Mouse (Mus musculus) Muller cell, postnatal 12 days (primary cell): Measurements from ENCODE around the gene Ccdc155.
"Not testable (repeated sequence)": the region's sequence is repeated elsewhere in the genome, so short reads cannot be mapped to it uniquely, and the experiment has no call there.

Source experiments
- DNase-seq: peaks from one replicate; pipeline ENCODE4 v3.0.0-alpha.2; 2015; ENCODE audit errors: inconsistent ontology term

Gene Ccdc155

DNA sequence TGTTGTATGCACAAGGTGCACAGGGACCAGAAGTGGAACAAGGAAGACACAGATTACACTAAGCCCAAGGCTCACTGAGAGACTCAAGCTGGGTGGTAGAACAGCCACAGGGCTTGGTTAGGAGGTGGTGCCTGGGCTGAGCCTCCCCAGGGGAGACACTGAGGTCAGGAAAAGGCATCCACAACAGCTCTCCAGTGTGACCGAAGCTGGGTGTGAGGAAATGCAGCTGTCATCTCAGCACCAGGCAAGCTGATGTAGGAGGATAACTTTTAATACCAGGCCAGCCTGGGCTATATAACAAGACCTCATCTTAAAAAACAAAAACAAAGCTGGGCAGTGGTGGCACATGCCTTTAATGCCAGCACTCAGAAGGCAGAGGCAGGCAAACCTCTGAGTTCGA is 13.5 kb downstream of the Ccdc155 start:
- DNase-seq: no peak

GRCm38 (mm10) chr7:45190186-45190585 is 14.5 kb downstream of the Ccdc155 start:
- DNase-seq: no peak

GRCm38 (mm10) chr7:45189600-45189999 is 15.1 kb downstream of the Ccdc155 start:
- no peak for DNase-seq

DNA sequence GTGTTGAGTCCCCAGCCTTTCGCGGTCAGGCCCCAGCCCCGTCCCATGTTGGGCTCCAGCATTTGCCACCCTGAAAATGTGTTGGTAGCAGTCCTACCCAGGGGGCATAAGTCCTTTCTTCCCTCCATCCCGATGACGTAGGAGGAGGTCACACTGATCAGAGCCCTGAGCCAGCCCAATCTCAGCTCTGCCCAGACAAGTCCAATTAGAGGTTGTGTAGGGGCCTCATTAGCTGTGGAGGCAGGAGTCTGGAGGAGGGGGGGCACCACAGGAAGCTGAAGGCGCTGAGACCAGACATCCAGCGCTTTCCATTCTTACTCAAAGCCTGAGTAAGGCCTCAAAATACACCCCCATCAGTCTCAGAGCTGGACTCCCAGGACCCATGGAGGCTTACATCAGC is 18.8 kb downstream of the Ccdc155 start:
- peak; percentile 48 for DNase-seq

DNA sequence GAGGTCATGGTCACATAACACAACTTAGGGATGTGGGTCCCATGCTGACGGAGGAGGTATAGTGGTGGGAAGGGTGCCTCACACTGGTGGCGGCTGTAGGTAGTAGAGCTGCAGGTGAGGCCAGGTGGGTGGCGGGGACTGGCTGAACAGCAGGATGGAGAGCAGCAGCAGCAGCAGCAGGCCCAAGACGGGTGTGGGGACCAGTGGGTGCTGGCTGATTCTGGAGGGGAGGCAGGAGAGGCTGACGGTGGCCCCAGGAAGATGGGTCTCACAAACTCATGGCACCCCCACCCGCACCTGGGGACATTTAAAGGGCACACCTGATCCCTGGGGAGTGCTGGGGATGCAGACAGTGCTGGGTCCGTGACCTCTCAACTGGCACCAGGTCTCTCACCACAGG is 21.0 kb downstream of the Ccdc155 start:
- DNase-seq: no peak

DNA sequence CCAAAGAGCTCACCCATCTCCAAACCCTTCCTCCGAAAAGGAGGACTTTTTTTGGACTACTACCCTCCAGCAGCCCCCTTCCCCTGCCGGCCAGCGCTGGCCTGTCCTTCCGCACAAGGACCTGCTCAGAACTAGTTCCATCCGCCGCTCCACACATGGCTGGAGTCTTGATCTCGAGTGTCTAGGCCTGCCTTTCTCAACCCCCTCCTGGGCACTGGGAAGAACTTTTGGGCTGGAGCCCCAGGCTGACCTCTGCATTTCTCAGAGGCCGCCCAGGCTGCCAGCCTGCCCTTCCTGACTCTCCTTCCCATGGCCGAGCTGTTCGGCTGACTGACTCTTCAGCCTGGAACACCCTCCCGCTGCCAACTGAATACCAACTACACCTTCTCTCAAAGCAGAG is 22.1 kb downstream of the Ccdc155 start:
- peak; percentile 35 for DNase-seq

DNA sequence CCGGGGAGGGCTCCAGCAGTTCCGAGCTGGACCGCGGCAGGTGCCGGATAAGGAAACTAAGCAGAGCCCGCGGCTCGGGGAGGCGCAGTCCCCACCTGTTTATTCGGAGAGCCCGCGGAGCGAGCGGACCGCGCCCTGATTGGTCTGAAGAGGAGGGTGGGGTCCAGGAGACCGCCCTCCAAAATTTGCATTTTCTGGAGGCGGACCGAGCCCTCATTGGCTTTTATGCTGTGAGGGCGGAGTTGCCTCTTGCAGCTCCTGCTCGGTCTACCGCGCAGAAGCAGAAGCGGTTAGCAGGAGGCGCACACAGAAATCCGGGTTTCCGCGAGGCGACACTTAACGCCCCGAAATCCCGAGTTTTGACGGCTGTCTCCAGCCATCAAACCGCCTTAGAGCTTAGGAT is 22.5 kb downstream of the Ccdc155 start:
- DNase-seq: peak; percentile 89

DNA sequence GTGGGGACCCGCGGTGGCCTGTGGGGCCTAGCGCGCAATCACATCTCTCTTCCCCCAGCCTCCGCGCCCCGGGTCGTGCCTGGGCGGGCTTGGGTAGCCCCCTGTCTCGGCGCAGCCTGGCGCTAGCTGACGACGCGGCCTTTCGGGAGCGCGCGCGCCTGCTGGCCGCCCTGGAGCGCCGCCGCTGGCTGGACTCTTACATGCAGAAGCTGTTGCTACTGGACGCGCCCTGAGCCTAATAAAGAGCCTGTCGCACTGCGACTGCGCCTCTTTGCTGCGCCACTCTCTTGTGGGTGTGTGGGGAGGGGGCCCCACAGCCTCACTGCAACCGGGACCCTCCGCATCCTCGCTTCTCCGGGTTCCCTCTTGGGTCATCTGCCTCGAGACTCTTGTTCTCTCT is 23.2 kb downstream of the Ccdc155 start:
- DNase-seq: no peak

DNA sequence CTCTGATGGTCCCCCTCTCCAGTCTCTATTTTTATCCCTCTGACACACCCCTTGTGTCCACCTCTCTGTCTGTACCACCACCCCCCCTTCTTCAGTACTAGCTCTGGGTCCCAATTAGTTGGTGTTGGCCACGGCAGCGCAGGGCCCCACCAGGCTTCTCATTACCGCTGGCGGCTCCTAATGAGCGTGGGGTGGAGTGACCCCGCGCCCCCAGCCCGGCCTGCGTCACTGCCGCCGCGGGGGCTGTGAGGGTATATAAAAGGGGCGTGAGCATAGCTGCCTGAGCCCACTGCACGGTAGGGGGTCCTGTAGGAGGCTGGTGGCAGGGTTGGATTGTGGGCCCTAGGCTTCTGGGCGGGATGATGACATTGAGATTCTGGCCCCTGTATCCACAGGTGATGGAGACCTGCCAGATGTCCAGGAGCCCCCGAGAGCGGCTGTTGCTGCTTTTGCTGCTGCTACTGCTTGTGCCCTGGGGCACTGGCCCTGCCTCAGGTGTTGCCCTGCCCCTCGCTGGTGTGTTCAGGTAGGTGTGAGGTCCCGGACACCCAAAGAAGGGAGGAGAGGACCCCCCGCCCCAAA is 23.7 kb downstream of the Ccdc155 start, which contains the start of gene Pth2:
TSS of gene Pth2 (plus strand) at position 100 of the 582 bp plus-strand sequence.
- no peak for DNase-seq

- no peak for DNase-seq
These were observed 25.2 kb downstream of the Ccdc155 start, which contains the start of gene Gfy for GRCm38 (mm10) chr7:45179469-45179868. TSS of gene Gfy (minus strand) at chr7:45179569.

GRCm38 (mm10) chr7:45178550-45178949 is 26.1 kb downstream of the Ccdc155 start:
- DNase-seq: no peak

GRCm38 (mm10) chr7:45176356-45176755 is 28.3 kb downstream of the Ccdc155 start:
- no peak for DNase-seq

DNA sequence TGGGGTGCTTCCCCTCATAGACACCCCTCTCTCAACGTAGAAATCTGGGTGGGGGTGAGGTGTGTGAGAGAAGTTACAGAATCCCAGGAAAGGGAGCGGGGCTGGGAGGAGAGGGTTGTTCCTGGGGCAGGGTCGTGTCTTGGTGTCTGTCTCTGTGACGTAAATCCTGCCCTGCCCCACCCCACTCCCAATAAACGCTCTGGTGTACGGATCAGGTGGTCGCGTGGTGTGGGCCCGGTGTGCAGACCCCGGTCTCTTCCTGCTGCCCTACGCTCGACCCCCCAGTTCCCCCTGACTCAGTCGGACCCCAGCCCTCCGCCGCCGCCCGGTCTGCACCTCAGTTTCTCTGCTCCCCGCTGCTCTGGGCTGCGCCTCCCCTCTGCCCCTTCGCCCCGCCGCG is 28.8 kb downstream of the Ccdc155 start:
- DNase-seq: no peak

DNA sequence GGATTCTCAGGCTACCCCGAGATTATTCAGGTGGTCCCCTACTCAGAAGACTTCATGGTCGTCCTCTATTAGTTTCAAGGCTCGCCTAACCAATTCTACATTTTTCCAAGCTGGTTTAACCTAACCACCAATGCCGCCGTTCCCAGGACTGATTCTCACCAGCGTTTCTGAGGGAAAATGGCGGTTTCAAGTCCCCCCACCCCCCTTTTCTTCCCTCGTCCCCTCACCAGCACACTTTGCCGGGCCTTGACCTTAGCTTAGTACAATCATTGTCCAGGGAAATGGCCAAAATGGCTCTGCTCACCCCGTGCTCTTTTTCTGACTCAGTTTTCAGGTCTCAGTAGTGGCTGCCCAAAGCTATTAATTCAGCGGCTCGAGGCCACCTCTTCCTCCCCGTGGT is 29.3 kb downstream of the Ccdc155 start:
- no peak for DNase-seq

GRCm38 (mm10) chr7:45174567-45175280 is 30.0 kb downstream of the Ccdc155 start:
- DNase-seq: no peak

DNA sequence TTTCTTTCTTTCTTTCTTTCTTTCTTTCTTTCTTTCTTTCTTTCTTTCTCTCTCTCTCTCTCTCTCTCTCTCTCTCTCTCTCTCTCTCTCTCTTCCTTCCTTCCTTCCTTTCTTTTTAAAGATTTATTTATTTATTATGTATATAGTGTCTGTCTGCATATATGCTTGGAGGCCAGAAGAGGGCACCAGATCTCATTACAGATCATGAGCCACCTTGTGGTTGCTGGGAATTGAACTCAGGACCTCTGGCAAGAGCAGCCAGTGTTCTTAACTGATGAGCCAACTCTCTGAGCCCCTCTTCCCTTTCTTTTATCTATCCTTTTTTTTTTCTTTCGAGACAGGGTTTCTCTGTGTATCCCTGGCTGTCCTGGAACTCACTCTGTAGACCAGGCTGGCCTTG is 30.9 kb downstream of the Ccdc155 start:
- not testable (repeated sequence) for DNase-seq

GRCm38 (mm10) chr7:45172974-45173373 is 31.7 kb downstream of the Ccdc155 start:
- DNase-seq: no peak

DNA sequence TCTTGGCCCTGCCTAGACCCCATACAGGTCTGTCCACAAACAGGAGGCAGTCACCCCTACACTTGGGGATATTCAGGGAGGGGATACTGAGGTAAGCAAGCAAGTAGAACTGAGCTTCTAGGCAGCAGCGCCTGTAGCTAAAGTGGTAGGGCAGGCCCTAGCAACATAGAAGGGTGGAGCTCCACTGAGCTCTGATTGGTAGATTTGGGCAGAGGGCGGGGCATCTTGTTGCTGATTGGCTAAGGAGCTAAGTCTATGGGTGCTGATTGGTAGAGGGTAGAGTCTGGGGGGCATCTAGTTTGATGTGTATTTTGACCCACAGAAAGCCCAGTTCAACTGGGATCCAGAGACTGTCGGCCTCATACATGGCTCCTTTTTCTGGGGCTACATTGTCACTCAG is 35.2 kb downstream of the Ccdc155 start:
- no peak for DNase-seq

GRCm38 (mm10) chr7:45168656-45169055 is 36.0 kb downstream of the Ccdc155 start:
- no peak for DNase-seq

DNA sequence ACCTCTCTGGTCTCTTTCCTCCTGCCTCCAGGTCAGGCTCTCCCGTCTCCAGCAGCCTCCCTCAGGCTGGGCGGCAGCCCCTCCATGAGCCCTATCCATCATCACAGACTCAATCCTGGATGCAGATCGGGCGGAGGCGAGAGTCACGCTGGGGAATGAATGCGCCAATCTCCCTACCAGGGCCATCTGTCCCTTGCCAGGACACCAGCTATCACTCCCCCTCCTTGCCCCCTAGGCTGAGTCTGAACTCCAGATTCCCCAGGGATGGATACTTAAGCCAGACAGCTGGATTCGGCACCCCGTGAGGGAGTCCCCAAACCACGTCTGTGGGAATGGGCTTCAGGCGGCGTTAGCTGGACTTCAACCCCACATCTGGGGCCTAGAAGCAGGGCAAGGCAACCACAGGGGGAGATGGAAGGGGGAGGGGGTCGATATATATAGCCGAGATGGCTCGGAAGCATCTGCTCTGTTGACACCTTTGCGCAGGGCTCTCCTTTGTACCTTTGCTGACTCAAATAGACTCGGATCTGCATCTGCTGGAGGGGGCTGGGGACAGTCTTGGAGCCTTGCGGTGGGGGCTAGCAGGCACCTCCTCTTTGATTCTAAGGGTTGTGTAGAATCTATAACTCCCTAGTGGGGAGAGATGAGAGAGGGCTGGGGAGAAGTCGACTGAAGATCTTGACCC is 36.8 kb downstream of the Ccdc155 start:
- DNase-seq: no peak

GRCm38 (mm10) chr7:45166950-45167401 is 37.7 kb downstream of the Ccdc155 start:
- DNase-seq: no peak

- no peak for DNase-seq
These were observed 39.0 kb downstream of the Ccdc155 start for GRCm38 (mm10) chr7:45165701-45166100.

- no peak for DNase-seq
These were observed 39.9 kb downstream of the Ccdc155 start for GRCm38 (mm10) chr7:45164833-45165232.
